Mouse (Mus musculus): ENCODE data around the gene Cmtr1. TPM values are rescaled to one million over a fixed set of nuclear protein-coding genes. Genes with fewer than 3 reads are reported as not detected.

The Cmtr1 gene
- total RNA-seq, 2 experiments from 2014 or later: 86.8 to 96.7 TPM

GRCm38 (mm10) chr17:29662145-29662544 lies 1.8 kb downstream of the Cmtr1 start:
- intact Hi-C loops (cut with DNase I): no loop called here
- no peak for DNase-seq (ENCODE audit: low spot score in 2 of 2)

GRCm38 (mm10) chr17:29668051-29668986 lies 7.9 kb downstream of the Cmtr1 start:
- intact Hi-C loops (cut with DNase I): no loop called here
- DNase-seq (ENCODE audit: low spot score in 2 of 2): peak; percentile 33 to 65

- intact Hi-C loops (cut with DNase I): no loop called here
- no peak for DNase-seq (ENCODE audit: low spot score in 2 of 2)
Measured at GRCm38 (mm10) chr17:29669030-29669429, 8.6 kb downstream of the Cmtr1 start.

GRCm38 (mm10) chr17:29669936-29670335 lies 9.5 kb downstream of the Cmtr1 start:
- intact Hi-C loops (cut with DNase I): no loop called here
- DNase-seq (ENCODE audit: low spot score in 2 of 2): no peak

- intact Hi-C loops (cut with DNase I): no loop called here
- no peak for DNase-seq (ENCODE audit: low spot score in 2 of 2)
Measured at GRCm38 (mm10) chr17:29671021-29671420, 10.6 kb downstream of the Cmtr1 start.

- DNase-seq (ENCODE audit: low spot score in 2 of 2): no peak
- intact Hi-C loops (cut with DNase I): no loop called here
Measured at GRCm38 (mm10) chr17:29673325-29673724, 12.9 kb downstream of the Cmtr1 start.

GRCm38 (mm10) chr17:29678526-29678925 lies 18.1 kb downstream of the Cmtr1 start:
- no peak for DNase-seq (ENCODE audit: low spot score in 2 of 2)
- intact Hi-C loops (cut with DNase I): no loop called here

GRCm38 (mm10) chr17:29679038-29679767 lies 18.8 kb downstream of the Cmtr1 start:
- intact Hi-C loops (cut with DNase I): no loop called here

GRCm38 (mm10) chr17:29680174-29680573 lies 19.8 kb downstream of the Cmtr1 start:
- intact Hi-C loops (cut with DNase I): no loop called here
- DNase-seq (ENCODE audit: low spot score in 2 of 2): no peak

More at GRCm38 (mm10) chr17:29679038-29679767, 18.8 kb downstream of the Cmtr1 start:
- DNase-seq (ENCODE audit: low spot score in 2 of 2): no peak

- DNase-seq (ENCODE audit: low spot score in 2 of 2): no peak
- intact Hi-C loops (cut with DNase I): no loop called here
Measured at GRCm38 (mm10) chr17:29680921-29681320, 20.5 kb downstream of the Cmtr1 start.

GRCm38 (mm10) chr17:29681669-29682068 lies 21.3 kb downstream of the Cmtr1 start:
- intact Hi-C loops (cut with DNase I): no loop called here
- DNase-seq (ENCODE audit: low spot score in 2 of 2): no peak

- intact Hi-C loops (cut with DNase I): no loop called here
- DNase-seq (ENCODE audit: low spot score in 2 of 2): no peak
Measured at GRCm38 (mm10) chr17:29682261-29682660, 21.9 kb downstream of the Cmtr1 start.

- intact Hi-C loops (cut with DNase I): no loop called here
Measured at GRCm38 (mm10) chr17:29683127-29683526, 22.7 kb downstream of the Cmtr1 start.

GRCm38 (mm10) chr17:29684275-29684674 lies 23.9 kb downstream of the Cmtr1 start:
- no peak for DNase-seq (ENCODE audit: low spot score in 2 of 2)
- intact Hi-C loops (cut with DNase I): no loop called here

More at GRCm38 (mm10) chr17:29683127-29683526, 22.7 kb downstream of the Cmtr1 start:
- no peak for DNase-seq (ENCODE audit: low spot score in 2 of 2)

- no peak for DNase-seq (ENCODE audit: low spot score in 2 of 2)
- intact Hi-C loops (cut with DNase I): no loop called here
Measured at GRCm38 (mm10) chr17:29686771-29687170, 26.4 kb downstream of the Cmtr1 start.

GRCm38 (mm10) chr17:29687373-29687772 lies 27.0 kb downstream of the Cmtr1 start:
- DNase-seq (ENCODE audit: low spot score in 2 of 2): no peak
- intact Hi-C loops (cut with DNase I): no loop called here

GRCm38 (mm10) chr17:29688610-29689009 lies 28.2 kb downstream of the Cmtr1 start:
- no peak for DNase-seq (ENCODE audit: low spot score in 2 of 2)
- intact Hi-C loops (cut with DNase I): no loop called here

GRCm38 (mm10) chr17:29690257-29690656 lies 29.9 kb downstream of the Cmtr1 start:
- intact Hi-C loops (cut with DNase I): no loop called here
- DNase-seq (ENCODE audit: low spot score in 2 of 2): no peak

GRCm38 (mm10) chr17:29692827-29693226 lies 32.4 kb downstream of the Cmtr1 start:
- intact Hi-C loops (cut with DNase I): no loop called here
- no peak for DNase-seq (ENCODE audit: low spot score in 2 of 2)

- intact Hi-C loops (cut with DNase I): no loop called here
- DNase-seq (ENCODE audit: low spot score in 2 of 2): no peak
Measured at GRCm38 (mm10) chr17:29693571-29693970, 33.2 kb downstream of the Cmtr1 start.
